In genomic region chr10:42102320-42102719, GRCm38 (mm10) we compare ENCODE assay signal across 25 mouse cellular contexts.
"Had no signal": no experiment of that assay in that cellular context is flagged by ENCODE, and none has a peak within 500 bp of the region (broad histone marks: within the 10 kb centered on the region; RNA-seq: fewer than 3 reads in every experiment).

No protein-coding gene starts in this region.

- H3K9me3 ChIP-seq: forebrain, embryonic 13.5 days; forebrain, embryonic 15.5 days had no signal

- H3K36me3 ChIP-seq: embryonic facial prominence, embryonic 10.5 days; embryonic facial prominence, embryonic 12.5 days; embryonic facial prominence, embryonic 13.5 days; embryonic facial prominence, embryonic 15.5 days; forebrain, embryonic 10.5 days; forebrain, embryonic 12.5 days; forebrain, embryonic 15.5 days had no signal

- ATAC-seq: forebrain, embryonic 13.5 days; forebrain, embryonic 14.5 days; forebrain, embryonic 15.5 days; forebrain, embryonic 16.5 days; forebrain, postnatal 0 days had no signal

- H3K27ac ChIP-seq: embryonic facial prominence, embryonic 10.5 days; embryonic facial prominence, embryonic 12.5 days; embryonic facial prominence, embryonic 13.5 days; embryonic facial prominence, embryonic 15.5 days; forebrain, embryonic 10.5 days; forebrain, embryonic 12.5 days; forebrain, embryonic 13.5 days; forebrain, embryonic 15.5 days; gastrocnemius, adult 2 months; heart, adult 2 months had no signal

- H3K4me1 ChIP-seq: embryonic facial prominence, embryonic 12.5 days; embryonic facial prominence, embryonic 13.5 days; embryonic facial prominence, embryonic 15.5 days; forebrain, embryonic 10.5 days; forebrain, embryonic 12.5 days; forebrain, embryonic 13.5 days; forebrain, embryonic 15.5 days had no signal

- H3K9ac ChIP-seq: embryonic facial prominence, embryonic 12.5 days; embryonic facial prominence, embryonic 13.5 days; embryonic facial prominence, embryonic 15.5 days; forebrain, embryonic 12.5 days; forebrain, embryonic 13.5 days; forebrain, embryonic 15.5 days; forebrain, postnatal 0 days had no signal

- DNase-seq: cerebellum, adult 8-10 months; cerebellum, adult 9-10 months; cerebellum, postnatal 10 days; cerebellum, postnatal 14 days; cerebellum, postnatal 25 days; cerebellum, postnatal 36 days; embryo, embryonic 11 days; forebrain, postnatal 0 days; gastrocnemius, adult 2 months; gastrocnemius, postnatal 10 days; gastrocnemius, postnatal 14 days; gastrocnemius, postnatal 25 days; gastrocnemius, postnatal 36 days; heart, adult 2 months had no signal

- H3K4me3 ChIP-seq: embryonic facial prominence, embryonic 10.5 days; embryonic facial prominence, embryonic 12.5 days; embryonic facial prominence, embryonic 13.5 days; embryonic facial prominence, embryonic 15.5 days; erythroblast, embryonic 14.5 days; forebrain, embryonic 10.5 days; forebrain, embryonic 12.5 days; forebrain, embryonic 13.5 days; forebrain, embryonic 15.5 days; gastrocnemius, adult 2 months; heart, adult 2 months had no signal

- H3K4me2 ChIP-seq: embryonic facial prominence, embryonic 12.5 days; embryonic facial prominence, embryonic 13.5 days; embryonic facial prominence, embryonic 15.5 days; forebrain, embryonic 12.5 days; forebrain, embryonic 13.5 days; forebrain, embryonic 15.5 days had no signal

- H3K27me3 ChIP-seq: embryonic facial prominence, embryonic 12.5 days; embryonic facial prominence, embryonic 13.5 days; embryonic facial prominence, embryonic 15.5 days; forebrain, embryonic 13.5 days; forebrain, embryonic 15.5 days had no signal
